Mouse (Mus musculus) midbrain, embryonic 11.5 days (tissue): Measurements from ENCODE around the gene Esrrg. TPM values are rescaled to one million over a fixed set of nuclear protein-coding genes. Genes with fewer than 3 reads are reported as not detected.

Source experiments
- ATAC-seq: fragments of 200-750 bp; cut with Nextera tagmentation; 2 replicates; pipeline ENCODE4 v1.8.0; 2017; ENCODE audit warnings: moderate TSS enrichment, moderate library complexity; ENCODE audit not compliant: low FRiP score
- DNase-seq: peaks from one replicate; pipeline ENCODE4 v3.0.0; 2015; ENCODE audit warnings: low spot score; ENCODE audit errors: missing footprints
- H3K27ac ChIP-seq: fragments of 300-500 bp; sonication (generic); 2 replicates; pipeline ENCODE4 v1.5.1; 2014; ENCODE audit warnings: low read depth, low read length
- H3K27me3 ChIP-seq: fragments of 300-500 bp; sonication (generic); 2 replicates; pipeline ENCODE4 v1.6.1; 2014; ENCODE audit warnings: mild to moderate bottlenecking, low read length, moderate library complexity, mixed read lengths; ENCODE audit not compliant: control insufficient read depth, insufficient read depth
- H3K36me3 ChIP-seq: fragments of 300-500 bp; sonication (generic); 2 replicates; pipeline ENCODE4 v1.6.1; 2014; ENCODE audit warnings: mild to moderate bottlenecking, low read length, moderate library complexity, mixed read lengths; ENCODE audit not compliant: control insufficient read depth, insufficient read depth
- H3K4me1 ChIP-seq: fragments of 300-500 bp; sonication (generic); 2 replicates; pipeline ENCODE4 v1.6.1; 2014; ENCODE audit warnings: low read length; ENCODE audit not compliant: control insufficient read depth, insufficient read depth
- H3K4me2 ChIP-seq: fragments of 300-500 bp; sonication (generic); 2 replicates; pipeline ENCODE4 v1.6.1; 2014; ENCODE audit warnings: mild to moderate bottlenecking, moderate library complexity
- H3K4me3 ChIP-seq: fragments of 300-500 bp; sonication (generic); 2 replicates; pipeline ENCODE4 v1.5.1; 2014; ENCODE audit warnings: low read depth, low read length
- H3K9ac ChIP-seq: fragments of 300-500 bp; sonication (generic); 2 replicates; pipeline ENCODE4 v1.6.1; 2014; ENCODE audit warnings: low read length
- H3K9me3 ChIP-seq: fragments of 300-500 bp; sonication (generic); 2 replicates; pipeline ENCODE4 v1.6.1; 2016; ENCODE audit warnings: low read length; ENCODE audit not compliant: control insufficient read depth
- WGBS: fragments of 180-500 bp; shearing (Covaris S2); extraction: QIAGEN DNeasy Blood & Tissue Kit; methylation state at CpG from one replicate; pipeline ENCODE4 v1.1.7; 2014; 5-methylcytosine and 5-hydroxymethylcytosine counted together
- polyA plus RNA-seq: library from polyadenylated mRNA; unstranded; fragments of >200 nt; fragmentation: Nextera tagmentation; extraction: Ambion mirVana; gene quantifications from 2 replicates; pipeline ENCODE4 v1.2.1, GENCODE M21; 2014

Gene Esrrg
- polyA plus RNA-seq, 1 experiment from 2014 or later: 5.9 TPM

- 72% methylated on average over 6 of the region's 6 CpGs for WGBS
- no peaks in the 10 kb centered on the region for H3K27me3 ChIP-seq
- H3K27ac ChIP-seq: no peak overlapping the region
- H3K36me3 ChIP-seq: no peaks in the 10 kb centered on the region
- H3K4me1 ChIP-seq: no peaks in the 10 kb centered on the region
- no peak overlapping the region for H3K4me3 ChIP-seq
- no peaks in the 10 kb centered on the region for H3K9me3 ChIP-seq
- no peak for DNase-seq
- H3K9ac ChIP-seq: no peak overlapping the region
- no peak for ATAC-seq
- H3K4me2 ChIP-seq: no peak overlapping the region
These were observed 264.2 kb downstream of the Esrrg start for GRCm38 (mm10) chr1:187872744-187873143.

- no peak overlapping the region for H3K9ac ChIP-seq
- H3K4me1 ChIP-seq: no peaks in the 10 kb centered on the region
- H3K27ac ChIP-seq: no peak overlapping the region
- H3K36me3 ChIP-seq: no peaks in the 10 kb centered on the region
- ATAC-seq (no peak), DNase-seq (no peak)
- H3K27me3 ChIP-seq: no peaks in the 10 kb centered on the region
- no peak overlapping the region for H3K4me2 ChIP-seq
- H3K4me3 ChIP-seq: no peak overlapping the region
- WGBS: 93% methylated on average over 2 of the region's 2 CpGs
- no peaks in the 10 kb centered on the region for H3K9me3 ChIP-seq
These were observed 265.2 kb downstream of the Esrrg start for GRCm38 (mm10) chr1:187873770-187874169.

GRCm38 (mm10) chr1:187887270-187887669, 278.7 kb downstream of the Esrrg start:
- no peak overlapping the region for H3K27ac ChIP-seq
- no peaks in the 10 kb centered on the region for H3K9me3 ChIP-seq
- ATAC-seq (no peak), DNase-seq (peak; percentile 33)
- no peaks in the 10 kb centered on the region for H3K36me3 ChIP-seq
- H3K4me1 ChIP-seq: no peaks in the 10 kb centered on the region
- no peak overlapping the region for H3K4me3 ChIP-seq
- H3K9ac ChIP-seq: no peak overlapping the region
- 92% methylated on average over 6 of the region's 6 CpGs for WGBS
- H3K27me3 ChIP-seq: no peaks in the 10 kb centered on the region
- no peak overlapping the region for H3K4me2 ChIP-seq

- 93% methylated on average over 8 of the region's 8 CpGs for WGBS
- Histone ChIP-seq H3K9ac (no peak overlapping the region), H3K4me2 (no peak overlapping the region), H3K9me3 (no peaks in the 10 kb centered on the region), H3K27me3 (no peaks in the 10 kb centered on the region), H3K27ac (no peak overlapping the region), H3K4me1 (no peaks in the 10 kb centered on the region), H3K4me3 (no peak overlapping the region), H3K36me3 (no peaks in the 10 kb centered on the region)
- DNase-seq (peak; percentile 56), ATAC-seq (no peak)
These were observed 279.6 kb downstream of the Esrrg start for GRCm38 (mm10) chr1:187888142-187888541.

GRCm38 (mm10) chr1:187889096-187889495, 280.5 kb downstream of the Esrrg start:
- Histone ChIP-seq H3K4me3 (no peak overlapping the region), H3K4me2 (no peak overlapping the region), H3K27ac (no peak overlapping the region), H3K4me1 (no peaks in the 10 kb centered on the region), H3K9ac (no peak overlapping the region), H3K36me3 (no peaks in the 10 kb centered on the region), H3K9me3 (no peaks in the 10 kb centered on the region), H3K27me3 (no peaks in the 10 kb centered on the region)
- 90% methylated on average over 4 of the region's 4 CpGs for WGBS
- DNase-seq (peak; percentile 21), ATAC-seq (no peak)

GRCm38 (mm10) chr1:187891262-187891661, 282.7 kb downstream of the Esrrg start:
- 93% methylated on average over 9 of the region's 9 CpGs for WGBS

GRCm38 (mm10) chr1:187895459-187895858, 286.9 kb downstream of the Esrrg start:
- no peak overlapping the region for H3K4me2 ChIP-seq
- no peak overlapping the region for H3K27ac ChIP-seq
- DNase-seq (no peak), ATAC-seq (no peak)
- 72% methylated on average over 1 of the region's 1 CpGs for WGBS
- H3K4me3 ChIP-seq: no peak overlapping the region
- H3K36me3 ChIP-seq: no peaks in the 10 kb centered on the region
- H3K4me1 ChIP-seq: no peaks in the 10 kb centered on the region
- no peak overlapping the region for H3K9ac ChIP-seq
- no peaks in the 10 kb centered on the region for H3K27me3 ChIP-seq
- H3K9me3 ChIP-seq: no peaks in the 10 kb centered on the region

More at GRCm38 (mm10) chr1:187891262-187891661, 282.7 kb downstream of the Esrrg start:
- no peaks in the 10 kb centered on the region for H3K4me1 ChIP-seq
- H3K27ac ChIP-seq: no peak overlapping the region
- H3K9me3 ChIP-seq: no peaks in the 10 kb centered on the region
- DNase-seq: peak; percentile 80
- H3K4me2 ChIP-seq: no peak overlapping the region
- H3K36me3 ChIP-seq: no peaks in the 10 kb centered on the region
- no peak overlapping the region for H3K4me3 ChIP-seq
- no peaks in the 10 kb centered on the region for H3K27me3 ChIP-seq
- no peak overlapping the region for H3K9ac ChIP-seq
- no peak for ATAC-seq

- no peak overlapping the region for H3K9ac ChIP-seq
- no peak overlapping the region for H3K27ac ChIP-seq
- WGBS: 75% methylated on average over 3 of the region's 3 CpGs
- no peaks in the 10 kb centered on the region for H3K36me3 ChIP-seq
- H3K4me2 ChIP-seq: no peak overlapping the region
- no peak for DNase-seq
- no peaks in the 10 kb centered on the region for H3K9me3 ChIP-seq
- no peaks in the 10 kb centered on the region for H3K4me1 ChIP-seq
- H3K27me3 ChIP-seq: no peaks in the 10 kb centered on the region
- H3K4me3 ChIP-seq: no peak overlapping the region
- no peak for ATAC-seq
These were observed 287.7 kb downstream of the Esrrg start for GRCm38 (mm10) chr1:187896291-187896690.

- Histone ChIP-seq H3K27ac (no peak overlapping the region), H3K4me3 (no peak overlapping the region), H3K27me3 (no peaks in the 10 kb centered on the region), H3K4me1 (no peaks in the 10 kb centered on the region), H3K36me3 (no peaks in the 10 kb centered on the region), H3K9ac (no peak overlapping the region), H3K4me2 (no peak overlapping the region), H3K9me3 (no peaks in the 10 kb centered on the region)
- DNase-seq (no peak), ATAC-seq (no peak)
- 95% methylated on average over 7 of the region's 7 CpGs for WGBS
These were observed 288.3 kb downstream of the Esrrg start for GRCm38 (mm10) chr1:187896910-187897309.

- DNase-seq (peak; percentile 56), ATAC-seq (no peak)
- 64% methylated on average over 4 of the region's 4 CpGs for WGBS
These were observed 290.9 kb downstream of the Esrrg start for GRCm38 (mm10) chr1:187899541-187899940.

More at GRCm38 (mm10) chr1:187899541-187899940, 290.9 kb downstream of the Esrrg start:
- H3K9me3 ChIP-seq: no peaks in the 10 kb centered on the region
- H3K27me3 ChIP-seq: no peaks in the 10 kb centered on the region
- no peak overlapping the region for H3K4me2 ChIP-seq
- H3K4me3 ChIP-seq: no peak overlapping the region
- H3K9ac ChIP-seq: no peak overlapping the region
- H3K27ac ChIP-seq: no peak overlapping the region
- no peaks in the 10 kb centered on the region for H3K36me3 ChIP-seq
- H3K4me1 ChIP-seq: no peaks in the 10 kb centered on the region
